Mouse (Mus musculus): ENCODE measurements around the gene Tnni3. TPM values are rescaled to one million over a fixed set of nuclear protein-coding genes. Genes with fewer than 3 reads are reported as not detected.

Gene Tnni3
- polyA plus RNA-seq, 1 experiment from 2014 or later = 2.0 TPM

DNA sequence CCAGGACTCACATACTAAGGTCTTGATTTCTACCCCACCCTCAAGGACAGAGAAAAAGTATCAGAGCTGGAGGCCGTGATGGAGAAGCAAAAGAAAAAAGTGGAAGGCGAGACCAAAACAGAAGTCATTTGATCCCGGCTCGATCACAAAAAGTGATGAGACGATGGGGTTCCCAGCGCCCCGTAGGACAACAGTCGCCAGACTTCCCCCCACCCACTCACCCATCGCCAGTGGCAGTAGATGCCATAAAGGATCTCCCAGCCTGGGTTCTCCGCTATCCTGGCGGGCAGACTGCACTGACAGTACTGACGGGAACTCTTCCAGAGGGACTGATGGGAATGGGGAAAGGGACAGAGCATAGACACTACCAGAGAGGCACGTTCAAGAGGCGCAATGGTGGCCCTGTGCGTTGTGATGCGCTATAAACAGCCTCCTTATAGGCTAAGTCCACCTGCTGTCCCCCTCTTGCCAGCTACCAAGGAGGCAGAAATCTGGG, 45.2 kb downstream of the Tnni3 start:
- WGBS = 2% methylated on average over 16 of the region's 16 CpGs
- Histone ChIP-seq H3K27ac (replicated peaks) (peak overlapping the region; percentile 94), H3K4me3 (peak overlapping the region; percentile 70), H3K27me3 (ENCODE audit: low read depth, poor library complexity, severe bottlenecking) (peaks cover 36% of the 10 kb centered on the region), H3K9me3 (replicated peaks) (no peaks in the 10 kb centered on the region), H3K4me1 (peaks cover 27% of the 10 kb centered on the region), H3K36me3 (peaks cover 32% of the 10 kb centered on the region)
- DNase-seq (ENCODE audit: low spot score) = no peak

GRCm38 (mm10) chr7:4478021-4478795, 45.8 kb downstream of the Tnni3 start:
- no peaks in the 10 kb centered on the region for H3K9me3 ChIP-seq (replicated peaks)
- peaks cover 43% of the 10 kb centered on the region for H3K27me3 ChIP-seq (ENCODE audit: low read depth, poor library complexity, severe bottlenecking)
- peaks cover 26% of the 10 kb centered on the region for H3K36me3 ChIP-seq
- peak; percentile 90 for DNase-seq (ENCODE audit: low spot score)
- peak overlapping the region; percentile 70 for H3K4me3 ChIP-seq
- H3K27ac ChIP-seq (replicated peaks) = peak overlapping the region; percentile 94
- peaks cover 27% of the 10 kb centered on the region for H3K4me1 ChIP-seq
- WGBS = under 1% methylated on average over 39 of the region's 39 CpGs

DNA sequence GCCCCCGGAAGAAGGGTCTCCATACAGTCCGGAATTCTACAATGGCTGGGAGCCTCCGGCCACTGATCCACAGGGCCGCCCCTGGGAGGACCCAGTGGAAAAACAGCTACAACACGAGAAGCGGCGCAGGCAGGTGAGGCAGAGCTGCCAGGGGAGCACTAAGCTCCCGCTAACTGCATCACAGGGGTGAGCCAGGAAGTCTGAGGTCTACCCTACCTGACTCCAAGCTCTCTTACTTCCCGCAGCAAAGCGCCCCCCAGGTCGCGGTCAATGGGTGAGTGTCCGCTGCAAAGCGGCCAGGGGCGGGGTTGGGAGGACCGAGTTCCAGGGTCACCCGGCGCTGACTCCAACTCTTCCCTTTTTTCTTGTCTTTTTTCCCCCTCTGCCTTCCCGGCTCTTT, 50.1 kb downstream of the Tnni3 start:
- Histone ChIP-seq H3K36me3 (no peaks in the 10 kb centered on the region), H3K9me3 (replicated peaks) (no peaks in the 10 kb centered on the region), H3K27ac (replicated peaks) (no peak overlapping the region), H3K27me3 (ENCODE audit: low read depth, poor library complexity, severe bottlenecking) (peaks cover 85% of the 10 kb centered on the region), H3K4me3 (no peak overlapping the region), H3K4me1 (peaks cover 32% of the 10 kb centered on the region)
- 10% methylated on average over 19 of the region's 19 CpGs for WGBS
- no peak for DNase-seq (ENCODE audit: low spot score)

GRCm38 (mm10) chr7:4471179-4471555, 52.9 kb downstream of the Tnni3 start:
- Histone ChIP-seq H3K27ac (replicated peaks) (no peak overlapping the region), H3K4me1 (peaks cover 17% of the 10 kb centered on the region), H3K36me3 (no peaks in the 10 kb centered on the region), H3K4me3 (peak overlapping the region; percentile 51), H3K27me3 (ENCODE audit: low read depth, poor library complexity, severe bottlenecking) (peaks cover 78% of the 10 kb centered on the region), H3K9me3 (replicated peaks) (no peaks in the 10 kb centered on the region)
- DNase-seq (ENCODE audit: low spot score) = peak; percentile 82
- 2% methylated on average over 24 of the region's 24 CpGs for WGBS

DNA sequence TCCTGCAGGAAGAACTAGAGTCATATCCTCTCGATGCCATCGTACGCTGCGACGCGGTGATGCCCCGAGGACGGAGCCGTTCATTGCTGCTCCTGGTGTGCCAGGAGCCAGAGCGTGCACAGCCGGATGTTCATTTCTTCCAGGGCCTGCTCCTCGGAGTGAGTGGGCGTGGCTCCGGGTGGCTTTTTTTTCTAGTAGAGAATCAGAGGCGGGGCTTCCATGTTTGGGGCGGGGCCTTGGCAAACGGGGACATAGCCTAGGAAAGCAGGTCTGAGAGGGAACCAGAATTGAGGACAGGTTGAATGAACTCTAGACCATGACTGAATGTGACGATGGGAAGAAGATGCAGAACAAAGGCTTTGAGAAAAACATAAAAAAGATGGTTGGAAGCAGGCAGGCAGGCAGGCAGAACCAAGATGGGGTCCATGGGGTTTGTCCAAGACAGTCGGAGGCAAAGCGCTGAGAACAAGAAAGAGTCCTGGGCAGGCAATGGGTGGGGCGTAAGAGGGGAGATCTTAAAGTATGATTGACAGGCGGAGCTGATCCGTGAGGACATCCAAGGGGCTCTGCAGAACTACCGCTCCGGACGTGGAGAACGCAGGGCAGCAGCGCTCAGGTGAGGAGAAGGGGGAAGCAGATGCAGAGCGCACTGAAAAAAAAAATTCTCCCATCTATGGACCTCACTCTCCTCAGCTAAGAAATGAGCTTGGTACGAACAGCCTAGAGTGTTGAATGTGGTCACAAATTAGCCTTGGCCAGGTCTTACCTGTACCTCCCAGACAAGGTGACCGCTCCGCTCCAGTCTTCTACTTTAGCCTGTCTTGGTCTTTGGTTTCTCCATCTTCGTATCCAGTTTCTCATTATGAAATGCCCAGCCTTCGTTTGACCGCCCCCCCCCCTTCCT, 53.5 kb downstream of the Tnni3 start:
- peak overlapping the region; percentile 51 for H3K4me3 ChIP-seq
- H3K9me3 ChIP-seq (replicated peaks) = no peaks in the 10 kb centered on the region
- peaks cover 71% of the 10 kb centered on the region for H3K27me3 ChIP-seq (ENCODE audit: low read depth, poor library complexity, severe bottlenecking)
- no peaks in the 10 kb centered on the region for H3K36me3 ChIP-seq
- DNase-seq (ENCODE audit: low spot score) = peak; percentile 72
- 2% methylated on average over 35 of the region's 35 CpGs for WGBS
- no peak overlapping the region for H3K27ac ChIP-seq (replicated peaks)
- H3K4me1 ChIP-seq = peaks cover 17% of the 10 kb centered on the region

Other genes with a start within 250 kb of the Tnni3 start
- gene Ncr1, start 186.5 kb downstream of the Tnni3 start, polyA plus RNA-seq (2016; fragmentation: Nextera tagmentation; extraction: Ambion mirVana) = not detected in 2 replicates
- gene Gp6, start 126.5 kb downstream of the Tnni3 start, polyA plus RNA-seq (2016; fragmentation: Nextera tagmentation; extraction: Ambion mirVana) = 0.21 and 0.25 TPM in 2 replicates
- 34.9 and 35.8 TPM in 2 replicates for gene Rdh13, start 78.6 kb downstream of the Tnni3 start, polyA plus RNA-seq (2016; fragmentation: Nextera tagmentation; extraction: Ambion mirVana)
- 2.9 and 3.4 TPM in 2 replicates for gene Eps8l1, start 63.6 kb downstream of the Tnni3 start, polyA plus RNA-seq (2016; fragmentation: Nextera tagmentation; extraction: Ambion mirVana)
- 33.5 and 40.4 TPM in 2 replicates for gene Ppp1r12c, start 22.5 kb downstream of the Tnni3 start, polyA plus RNA-seq (2016; fragmentation: Nextera tagmentation; extraction: Ambion mirVana)
- 4.7 and 6.0 TPM in 2 replicates for gene Tnnt1, start 7.8 kb downstream of the Tnni3 start, polyA plus RNA-seq (2016; fragmentation: Nextera tagmentation; extraction: Ambion mirVana)
- gene Dnaaf3, start 8.2 kb upstream of the Tnni3 start, polyA plus RNA-seq (2016; fragmentation: Nextera tagmentation; extraction: Ambion mirVana) = 1.8 and 2.2 TPM in 2 replicates
- gene Syt5, start 23.3 kb upstream of the Tnni3 start, polyA plus RNA-seq (2016; fragmentation: Nextera tagmentation; extraction: Ambion mirVana) = 5.0 and 9.8 TPM in 2 replicates
- not detected in 2 replicates for gene Ptprh, start 79.8 kb upstream of the Tnni3 start, polyA plus RNA-seq (2016; fragmentation: Nextera tagmentation; extraction: Ambion mirVana)
- gene Tmem86b, start 107.2 kb upstream of the Tnni3 start, polyA plus RNA-seq (2016; fragmentation: Nextera tagmentation; extraction: Ambion mirVana) = 1.8 and 2.8 TPM in 2 replicates
- 9.2 and 9.8 TPM in 2 replicates for gene Ppp6r1, start 134.8 kb upstream of the Tnni3 start, polyA plus RNA-seq (2016; fragmentation: Nextera tagmentation; extraction: Ambion mirVana)
- 132 and 142 TPM in 2 replicates for gene Hspbp1, start 160.8 kb upstream of the Tnni3 start, polyA plus RNA-seq (2016; fragmentation: Nextera tagmentation; extraction: Ambion mirVana)
- 1.7 and 2.3 TPM in 2 replicates for gene Brsk1, start 166.4 kb upstream of the Tnni3 start, polyA plus RNA-seq (2016; fragmentation: Nextera tagmentation; extraction: Ambion mirVana)
- gene Tmem150b, start 201.0 kb upstream of the Tnni3 start, polyA plus RNA-seq (2016; fragmentation: Nextera tagmentation; extraction: Ambion mirVana) = 0.10 TPM in 2 replicates
- 91.6 and 103 TPM in 2 replicates for gene Kmt5c, start 215.9 kb upstream of the Tnni3 start, polyA plus RNA-seq (2016; fragmentation: Nextera tagmentation; extraction: Ambion mirVana)
- 44.1 and 46.7 TPM in 2 replicates for gene Cox6b2, start 228.9 kb upstream of the Tnni3 start, polyA plus RNA-seq (2016; fragmentation: Nextera tagmentation; extraction: Ambion mirVana)
- gene Fam71e2, start 247.1 kb upstream of the Tnni3 start, polyA plus RNA-seq (2016; fragmentation: Nextera tagmentation; extraction: Ambion mirVana) = not detected in 2 replicates

Measured in midbrain, embryonic 10.5 days (tissue).